Mouse (Mus musculus) testis, adult 2 months (tissue): Measurements from ENCODE around the gene Wipf2.

Experiments used
- CTCF ChIP-seq: fragments of 200-500 bp; IDR thresholded peaks from 2 replicates; pipeline ENCODE4 v1.5.1; 2012; ENCODE audit warnings: low read depth, mild to moderate bottlenecking, inconsistent platforms, low read length, moderate library complexity; ENCODE audit not compliant: control insufficient read depth, insufficient read depth, insufficient replicate concordance
- POLR2A ChIP-seq: fragments of 200-500 bp; IDR thresholded peaks from 2 replicates; pipeline ENCODE4 v1.6.1; 2012; ENCODE audit warnings: low read depth, mild to moderate bottlenecking, inconsistent platforms, low read length, moderate library complexity; ENCODE audit not compliant: control insufficient read depth

- TF ChIP-seq POLR2A = no peak
- TF ChIP-seq CTCF = no peak
These were observed 72.7 kb downstream of the Wipf2 start for GRCm38 (mm10) chr11:98936170-98936569.
